Mouse (Mus musculus) liver (tissue): ENCODE results near the gene Wnk2.

Experiments
- DNase-seq: peaks from one replicate; pipeline ENCODE4 v3.0.0-alpha.2; 2020; ENCODE audit warnings: mixed read lengths

The Wnk2 gene

GRCm38 (mm10) chr13:49028757-49029539 is 118.9 kb downstream of the Wnk2 start:
- DNase-seq: no peak

- no peak for DNase-seq
Measured at GRCm38 (mm10) chr13:49027057-49027456, 120.8 kb downstream of the Wnk2 start.

- peak; percentile 17 for DNase-seq
Measured at GRCm38 (mm10) chr13:49025521-49025920, 122.3 kb downstream of the Wnk2 start.

- peak; percentile 43 for DNase-seq
Measured at GRCm38 (mm10) chr13:49024763-49025162, 123.1 kb downstream of the Wnk2 start.

GRCm38 (mm10) chr13:49021693-49022092 is 126.1 kb downstream of the Wnk2 start:
- peak; percentile 75 for DNase-seq

GRCm38 (mm10) chr13:49020152-49020551 is 127.7 kb downstream of the Wnk2 start:
- DNase-seq: peak; percentile 38

GRCm38 (mm10) chr13:49017375-49017774 is 130.4 kb downstream of the Wnk2 start:
- no peak for DNase-seq

GRCm38 (mm10) chr13:49016311-49016761 is 131.5 kb downstream of the Wnk2 start:
- peak; percentile 26 for DNase-seq

GRCm38 (mm10) chr13:49015366-49016306 is 132.2 kb downstream of the Wnk2 start:
- DNase-seq: peak; percentile 43

GRCm38 (mm10) chr13:49013206-49013794 is 134.5 kb downstream of the Wnk2 start:
- DNase-seq: no peak

- DNase-seq: no peak
Measured at GRCm38 (mm10) chr13:49001691-49002090, 146.1 kb downstream of the Wnk2 start.

- DNase-seq: peak; percentile 50
Measured at GRCm38 (mm10) chr13:48998591-48998990, 149.2 kb downstream of the Wnk2 start.

- no peak for DNase-seq
Measured at GRCm38 (mm10) chr13:48996731-48997130, 151.1 kb downstream of the Wnk2 start.

- no peak for DNase-seq
Measured at GRCm38 (mm10) chr13:48994903-48995302, 152.9 kb downstream of the Wnk2 start.

GRCm38 (mm10) chr13:48992914-48993313 is 154.9 kb downstream of the Wnk2 start:
- DNase-seq: no peak

GRCm38 (mm10) chr13:48990138-48990537 is 157.7 kb downstream of the Wnk2 start:
- no peak for DNase-seq
